Mouse (Mus musculus) G1E (cell line): Measurements from ENCODE around the gene Ube2g1. TPM values are rescaled to one million over a fixed set of nuclear protein-coding genes. Genes with fewer than 3 reads are reported as not detected.
A peak's percentile ranks its signal among the peaks of the same experiment; 100 is the strongest.

Source experiments
- ATAC-seq: 2 replicates; pipeline ENCODE4 v1.8.0; 2016; ENCODE audit warnings: mild to moderate bottlenecking; ENCODE audit not compliant: insufficient number of reproducible peaks, poor library complexity, low FRiP score, severe bottlenecking; ENCODE audit errors: extremely low read depth
- DNase-seq: peaks from one replicate; pipeline ENCODE4 v3.0.0; 2012; ENCODE audit warnings: low spot score
- H3K27me3 ChIP-seq: 2 replicates; pipeline ENCODE4 v1.6.1; 2012; ENCODE audit warnings: mild to moderate bottlenecking, low read length, inconsistent platforms; ENCODE audit not compliant: insufficient read depth
- H3K36me3 ChIP-seq: replicated peaks from 2 replicates; pipeline ENCODE3; 2012; ENCODE audit warnings: mild to moderate bottlenecking, inconsistent platforms
- H3K4me1 ChIP-seq: 2 replicates; pipeline ENCODE4 v1.6.1; 2012; ENCODE audit warnings: low read depth, low read length, inconsistent platforms, mixed read lengths; ENCODE audit not compliant: insufficient read depth
- H3K4me3 ChIP-seq: 2 replicates; pipeline ENCODE4 v1.5.1; 2012; ENCODE audit warnings: low read depth, mild to moderate bottlenecking, inconsistent platforms, low read length, moderate library complexity, mixed read lengths
- H3K9me3 ChIP-seq: replicated peaks from 2 replicates; pipeline ENCODE4 v1.6.1; 2012; ENCODE audit warnings: inconsistent platforms
- CTCF ChIP-seq: IDR thresholded peaks from 2 replicates; pipeline ENCODE4 v1.5.1; 2012; ENCODE audit warnings: low read depth, low read length, inconsistent platforms, mixed read lengths
- GATA1 ChIP-seq: IDR thresholded peaks from 2 replicates; pipeline ENCODE4 v1.6.1; 2012; ENCODE audit warnings: borderline replicate concordance, low read length, inconsistent platforms, mixed read lengths
- GATA2 ChIP-seq: IDR thresholded peaks from 2 replicates; pipeline ENCODE4 v1.6.1; 2012; ENCODE audit warnings: low read depth, low read length, inconsistent platforms, borderline replicate concordance
- POLR2AphosphoS5 ChIP-seq: IDR thresholded peaks from 2 replicates; pipeline ENCODE4 v1.6.1; 2012; ENCODE audit warnings: low read depth, low read length, inconsistent platforms; ENCODE audit not compliant: insufficient replicate concordance
- TAL1 ChIP-seq: conservative IDR thresholded peaks from 2 replicates; pipeline ENCODE4 v1.6.1; 2012; ENCODE audit warnings: low read depth, low read length, inconsistent platforms, mixed read lengths
- polyA plus RNA-seq: library from polyadenylated mRNA; stranded (reverse); fragments of >175 nt; gene quantifications from 2 replicates; pipeline ENCODE4 v1.2.3, GENCODE M21; 2012
- total RNA-seq, 2 experiments: library from RNA; stranded (forward) in 1 of 2; stranded (reverse) in 1 of 2; fragments of 200-1000 nt in 1 of 2; fragments of >200 nt in 1 of 2; fragmentation: Nextera tagmentation in 1 of 2; gene quantifications; 2 replicates each; pipeline ENCODE4 v1.2.3; 2014 to 2017

The Ube2g1 gene
- 98.9 and 119 TPM in 2 replicates for total RNA-seq (2014; fragmentation: Nextera tagmentation)
- total RNA-seq (2017) = 52.6 and 60.1 TPM in 2 replicates
- 32.2 and 47.7 TPM in 2 replicates for polyA plus RNA-seq

DNA sequence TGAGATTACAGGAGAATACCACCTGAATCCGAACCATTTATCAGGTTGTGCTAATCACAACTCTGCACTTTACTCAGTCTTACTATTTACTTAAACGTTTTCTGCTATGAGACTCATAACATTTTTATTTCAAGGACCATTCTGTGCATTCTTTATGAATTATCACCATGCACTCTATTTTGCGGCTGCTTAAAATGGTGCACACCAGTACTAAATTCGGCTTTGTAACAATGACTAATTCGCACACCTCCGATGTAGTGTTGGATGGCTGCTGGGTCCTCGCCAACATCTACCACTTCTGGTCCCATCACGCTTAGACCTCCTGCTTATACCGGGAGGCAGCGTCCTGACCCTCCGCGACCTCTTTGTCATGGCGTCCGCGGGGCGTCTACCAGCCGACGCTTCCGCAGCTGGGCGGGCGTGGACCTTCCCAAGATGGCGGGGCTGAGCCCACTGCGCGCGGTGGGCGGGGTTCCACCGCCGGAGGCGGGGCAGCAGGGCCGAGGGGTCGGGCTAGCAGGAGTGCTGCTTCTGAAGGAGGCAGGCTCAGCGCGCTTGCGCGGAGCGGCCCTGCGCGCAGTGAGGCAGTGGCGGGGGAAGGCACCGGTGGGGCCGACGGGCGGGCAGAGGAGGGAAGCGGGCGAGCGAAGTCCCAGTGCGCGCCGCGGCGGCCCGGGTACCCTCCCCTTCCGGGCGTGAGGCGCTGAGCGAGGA, at the start of gene Ube2g1:
TSS of gene Ube2g1 (plus strand) at position 590 of the 714 bp plus-strand sequence.
- Histone ChIP-seq H3K4me3 (peak within 1 kb of the TSS; percentile 91), H3K9me3 (no peaks in the 10 kb centered on the region), H3K27me3 (no peaks in the 10 kb centered on the region), H3K4me1 (peaks cover 18% of the 10 kb centered on the region), H3K36me3 (peaks cover 2% of the 10 kb centered on the region)
- DNase-seq = peak; percentile 94
- ATAC-seq = peak; percentile 74
- TF ChIP-seq TAL1 (no peak), POLR2AphosphoS5 (no peak), CTCF (no peak), GATA1 (no peak), GATA2 (no peak)

DNA sequence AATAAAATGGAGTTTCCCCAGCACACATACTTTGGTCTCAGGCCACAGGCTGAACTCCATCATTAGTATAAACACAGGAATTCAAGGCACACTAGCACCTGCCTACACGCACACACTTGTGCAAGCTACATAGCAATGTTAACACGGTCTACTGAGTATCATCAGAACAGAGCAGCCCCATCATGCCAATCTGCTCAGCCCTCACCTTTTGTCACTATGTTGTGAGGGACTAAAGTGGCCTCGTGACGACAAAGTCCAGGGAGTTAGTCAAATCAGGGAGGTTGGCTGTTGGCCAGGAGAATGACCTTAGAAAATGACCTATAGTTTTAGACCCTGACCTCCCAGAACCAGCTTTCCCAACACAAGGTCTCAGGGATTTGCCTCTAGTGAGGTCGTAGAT, 48.9 kb upstream of the Ube2g1 start:
- TF ChIP-seq CTCF = no peak
- no peak for TF ChIP-seq POLR2AphosphoS5
- TF ChIP-seq GATA1 = no peak
- TF ChIP-seq TAL1 = no peak
- TF ChIP-seq GATA2 = no peak
- no peak for DNase-seq
- Histone ChIP-seq H3K9me3 (no peaks in the 10 kb centered on the region), H3K27me3 (peaks cover 31% of the 10 kb centered on the region), H3K4me1 (peaks cover 30% of the 10 kb centered on the region), H3K36me3 (no peaks in the 10 kb centered on the region), H3K4me3 (no peak overlapping the region)
- ATAC-seq = no peak

DNA sequence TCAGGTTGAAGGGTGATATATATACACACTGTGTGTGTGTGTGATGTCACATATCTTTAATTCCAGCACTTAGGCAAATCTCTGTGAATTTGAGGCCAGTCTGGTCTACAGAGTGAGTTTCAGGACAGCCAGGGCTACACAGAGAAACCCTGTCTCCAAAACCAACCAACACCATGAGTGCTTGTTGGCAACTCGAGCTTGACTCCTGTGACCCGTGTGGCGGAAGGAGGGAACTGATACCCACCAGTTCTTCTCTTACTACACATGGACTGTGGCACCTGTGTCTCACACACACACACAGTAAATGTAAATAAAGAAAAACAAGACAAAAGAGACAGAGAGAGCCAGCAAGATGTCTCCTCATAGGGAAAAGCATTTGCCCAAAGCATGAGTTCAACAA, 46.4 kb upstream of the Ube2g1 start:
- Histone ChIP-seq H3K27me3 (peaks cover 27% of the 10 kb centered on the region), H3K4me1 (peaks cover 35% of the 10 kb centered on the region), H3K4me3 (no peak overlapping the region), H3K9me3 (no peaks in the 10 kb centered on the region), H3K36me3 (no peaks in the 10 kb centered on the region)
- ATAC-seq = no peak
- no peak for TF ChIP-seq CTCF
- no peak for TF ChIP-seq GATA1
- no peak for TF ChIP-seq GATA2
- TF ChIP-seq TAL1 = no peak
- no peak for TF ChIP-seq POLR2AphosphoS5
- no peak for DNase-seq

DNA sequence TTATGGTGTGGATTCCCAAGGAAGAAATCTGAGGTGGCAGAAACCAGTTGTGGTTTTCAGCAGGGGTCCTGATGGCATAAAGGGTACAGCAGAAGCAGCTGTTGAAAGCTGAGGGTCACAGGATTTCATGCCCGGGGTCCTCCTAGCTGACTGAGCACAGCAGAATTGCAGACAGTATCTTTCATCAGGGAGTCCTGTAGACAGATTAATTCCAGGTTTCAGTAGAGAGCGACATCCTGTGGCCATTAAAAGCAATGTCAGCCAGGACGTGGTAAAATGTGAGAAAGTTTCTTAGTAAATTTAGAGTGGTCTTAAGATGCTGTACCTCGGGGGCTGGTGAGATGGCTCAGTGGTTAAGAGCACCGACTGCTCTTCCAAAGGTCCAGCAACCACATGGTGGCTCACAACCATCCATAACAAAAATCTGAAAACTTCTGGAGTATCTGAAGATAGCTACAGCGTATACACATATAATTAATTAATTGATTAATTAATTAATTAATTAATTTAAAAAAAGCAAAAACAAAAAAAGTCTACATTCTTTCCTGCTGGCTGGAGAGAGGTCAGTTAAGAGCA, 42.8 kb upstream of the Ube2g1 start:
- Histone ChIP-seq H3K9me3 (no peaks in the 10 kb centered on the region), H3K36me3 (no peaks in the 10 kb centered on the region), H3K27me3 (peaks cover 14% of the 10 kb centered on the region), H3K4me1 (peaks cover 29% of the 10 kb centered on the region), H3K4me3 (no peak overlapping the region)
- DNase-seq (peak; percentile 38), ATAC-seq (no peak)
- peak; percentile 41; the same call in 1 of the 2 replicates for TF ChIP-seq CTCF
- TF ChIP-seq TAL1 = no peak

DNA sequence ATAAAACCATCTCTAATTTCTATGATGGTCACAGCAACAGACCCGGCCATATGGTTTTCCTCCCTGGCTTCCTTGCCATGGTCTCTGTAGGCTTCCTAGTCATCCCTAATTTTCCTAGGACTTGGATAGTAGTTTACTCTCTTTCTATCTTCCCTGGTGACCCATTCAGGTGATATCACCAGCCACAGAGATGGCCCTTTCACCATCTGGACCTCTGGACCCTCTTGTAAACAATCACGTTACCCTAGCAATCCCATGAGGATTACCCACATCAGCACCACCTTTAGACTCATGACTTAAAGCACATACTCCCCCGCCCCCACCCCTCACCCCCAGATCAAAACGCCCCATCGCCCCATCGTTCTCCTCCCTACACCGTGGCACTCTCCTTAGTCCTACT, 40.8 kb upstream of the Ube2g1 start:
- ATAC-seq = no peak
- Histone ChIP-seq H3K36me3 (no peaks in the 10 kb centered on the region), H3K4me1 (peaks cover 31% of the 10 kb centered on the region), H3K4me3 (no peak overlapping the region), H3K27me3 (peaks cover 14% of the 10 kb centered on the region), H3K9me3 (no peaks in the 10 kb centered on the region)
- TF ChIP-seq TAL1 = no peak
- TF ChIP-seq POLR2AphosphoS5 = no peak
- TF ChIP-seq GATA1 = no peak
- no peak for TF ChIP-seq CTCF
- TF ChIP-seq GATA2 = no peak
- DNase-seq = no peak

DNA sequence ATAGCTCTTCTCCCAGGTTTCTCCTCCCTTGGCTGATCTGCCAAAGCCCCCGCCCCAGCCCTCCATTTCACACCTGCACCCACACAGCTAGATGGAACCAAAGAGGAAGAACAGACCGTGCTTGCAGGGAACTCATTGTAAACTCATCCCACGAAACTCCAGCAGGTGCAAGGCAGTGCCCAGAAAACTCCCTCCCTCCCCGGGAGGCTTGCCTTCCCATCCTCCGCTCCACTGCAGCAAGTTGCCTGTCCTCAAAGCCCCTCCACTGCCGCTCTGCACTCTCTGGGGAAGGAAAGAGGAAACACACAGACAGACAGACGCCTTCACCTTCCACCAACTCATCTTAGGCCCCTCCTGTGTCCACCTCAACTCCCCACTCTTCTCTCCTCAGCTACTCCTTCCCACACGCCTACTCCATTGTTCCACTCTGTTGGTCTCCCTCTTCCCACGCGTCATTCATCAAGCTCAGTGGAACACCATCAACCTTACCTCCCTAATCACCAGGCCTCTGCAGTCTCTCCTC, 40.2 kb upstream of the Ube2g1 start:
- H3K27me3 ChIP-seq = peaks cover 16% of the 10 kb centered on the region
- H3K4me1 ChIP-seq = peaks cover 34% of the 10 kb centered on the region
- no peak for ATAC-seq
- H3K9me3 ChIP-seq = no peaks in the 10 kb centered on the region
- DNase-seq = no peak
- no peak overlapping the region for H3K4me3 ChIP-seq
- H3K36me3 ChIP-seq = no peaks in the 10 kb centered on the region
- TF ChIP-seq GATA1 = no peak
